Mouse (Mus musculus) cerebellum, postnatal 10 days (tissue): Measurements from ENCODE around the gene Dmrtc1c1.
"Not testable (repeated sequence)": the region's sequence is repeated elsewhere in the genome, so short reads cannot be mapped to it uniquely, and the experiment has no call there.

Experiments used
- DNase-seq, 2 experiments: peaks; one replicate each; pipeline ENCODE4 v3.0.0; 2021; ENCODE audit warnings: mixed read lengths in 2 of 2

Gene Dmrtc1c1

GRCm38 (mm10) chrX:102802663-102803062 is at the start of gene Dmrtc1c1:
Gene Dmrtc1c1 (plus strand): TSS chrX:102802963.
- not testable (repeated sequence) for DNase-seq

GRCm38 (mm10) chrX:102765878-102766277 is 36.9 kb upstream of the Dmrtc1c1 start:
- no peak for DNase-seq

- no peak for DNase-seq
These were observed 9.5 kb downstream of the Dmrtc1c1 start for GRCm38 (mm10) chrX:102812311-102812710.

- DNase-seq, result not testable (repeated sequence)
These were observed 51.8 kb downstream of the Dmrtc1c1 start, which contains the start of gene Dmrtc1c2 for GRCm38 (mm10) chrX:102854516-102854915. Gene Dmrtc1c2 (minus strand): TSS chrX:102854616.
